Mouse (Mus musculus): ENCODE measurements around the gene Sbk3. TPM values are rescaled to one million over a fixed set of nuclear protein-coding genes. Genes with fewer than 3 reads are reported as not detected.
"Not testable (repeated sequence)": the region's sequence is repeated elsewhere in the genome, so short reads cannot be mapped to it uniquely, and the experiment has no call there.

Gene Sbk3
- polyA plus RNA-seq, 1 experiment: not detected

- Histone ChIP-seq H3K4me3 (ENCODE audit: insufficient read depth, low read length) (peak within 1 kb of the TSS; percentile 90), H3K4me1 (ENCODE audit: control insufficient read depth, insufficient read depth, low read length) (peaks cover 2% of the 10 kb centered on the region; the same call in 1 of the 2 replicates), H3K27ac (ENCODE audit: insufficient read depth, low read length) (peak within 1 kb of the TSS; percentile 99)
- TF ChIP-seq CTCF (IDR thresholded peaks at IDR 0.05; ENCODE audit: borderline replicate concordance, insufficient read depth, low read length) (no peak), POLR2A (IDR thresholded peaks at IDR 0.05; ENCODE audit: low read depth, low read length) (peak; percentile 12; the same call in 1 of the 2 replicates)
Measured at GRCm38 (mm10) chr7:5014251-5015117, 43.5 kb upstream of the Sbk3 start, which contains the start of the genes Zfp524 and Fiz1. TSS of gene Zfp524 (plus strand) at chr7:5014415. TSS of gene Fiz1 (minus strand) at chr7:5014697.

- TF ChIP-seq POLR2A (IDR thresholded peaks at IDR 0.05; ENCODE audit: low read depth, low read length) (no peak), CTCF (IDR thresholded peaks at IDR 0.05; ENCODE audit: borderline replicate concordance, insufficient read depth, low read length) (no peak)
- H3K4me1 ChIP-seq (ENCODE audit: control insufficient read depth, insufficient read depth, low read length): no peaks in the 10 kb centered on the region
- H3K27ac ChIP-seq (ENCODE audit: insufficient read depth, low read length): no peak overlapping the region
- H3K4me3 ChIP-seq (ENCODE audit: insufficient read depth, low read length): no peak overlapping the region
Measured at GRCm38 (mm10) chr7:5012681-5013513, 41.9 kb upstream of the Sbk3 start.

- Histone ChIP-seq H3K4me1 (ENCODE audit: control insufficient read depth, insufficient read depth, low read length) (no peaks in the 10 kb centered on the region), H3K4me3 (ENCODE audit: insufficient read depth, low read length) (no peak overlapping the region), H3K27ac (ENCODE audit: insufficient read depth, low read length) (no peak overlapping the region)
- no peak for TF ChIP-seq POLR2A (IDR thresholded peaks at IDR 0.05; ENCODE audit: low read depth, low read length)
- no peak for TF ChIP-seq CTCF (IDR thresholded peaks at IDR 0.05; ENCODE audit: borderline replicate concordance, insufficient read depth, low read length)
Measured at GRCm38 (mm10) chr7:5008229-5008628, 37.3 kb upstream of the Sbk3 start.

GRCm38 (mm10) chr7:5002876-5003275 is 31.9 kb upstream of the Sbk3 start:
- not testable (repeated sequence) for H3K4me1 ChIP-seq (ENCODE audit: control insufficient read depth, insufficient read depth, low read length); H3K27ac ChIP-seq (ENCODE audit: insufficient read depth, low read length); H3K4me3 ChIP-seq (ENCODE audit: insufficient read depth, low read length)

- no peak overlapping the region for H3K4me3 ChIP-seq (ENCODE audit: insufficient read depth, low read length)
- H3K4me1 ChIP-seq (ENCODE audit: control insufficient read depth, insufficient read depth, low read length): no peaks in the 10 kb centered on the region
- TF ChIP-seq POLR2A (IDR thresholded peaks at IDR 0.05; ENCODE audit: low read depth, low read length) (no peak), CTCF (IDR thresholded peaks at IDR 0.05; ENCODE audit: borderline replicate concordance, insufficient read depth, low read length) (no peak)
- no peak overlapping the region for H3K27ac ChIP-seq (ENCODE audit: insufficient read depth, low read length)
Measured at GRCm38 (mm10) chr7:4999876-5000275, 28.9 kb upstream of the Sbk3 start.

GRCm38 (mm10) chr7:4996934-4997333 is 26.0 kb upstream of the Sbk3 start:
- Histone ChIP-seq H3K4me3 (ENCODE audit: insufficient read depth, low read length) (peak overlapping the region; percentile 51), H3K4me1 (ENCODE audit: control insufficient read depth, insufficient read depth, low read length) (no peaks in the 10 kb centered on the region), H3K27ac (ENCODE audit: insufficient read depth, low read length) (peak overlapping the region; percentile 58)
- TF ChIP-seq POLR2A (IDR thresholded peaks at IDR 0.05; ENCODE audit: low read depth, low read length) (no peak), CTCF (IDR thresholded peaks at IDR 0.05; ENCODE audit: borderline replicate concordance, insufficient read depth, low read length) (no peak)

GRCm38 (mm10) chr7:4996003-4996895 is 25.3 kb upstream of the Sbk3 start, which contains the start of gene Zfp579:
TSS of gene Zfp579 (minus strand) at chr7:4996158.
- Histone ChIP-seq H3K27ac (ENCODE audit: insufficient read depth, low read length) (peak within 1 kb of the TSS; percentile 58), H3K4me3 (ENCODE audit: insufficient read depth, low read length) (peak within 1 kb of the TSS; percentile 74), H3K4me1 (ENCODE audit: control insufficient read depth, insufficient read depth, low read length) (no peaks in the 10 kb centered on the region)
- TF ChIP-seq CTCF (IDR thresholded peaks at IDR 0.05; ENCODE audit: borderline replicate concordance, insufficient read depth, low read length) (no peak), POLR2A (IDR thresholded peaks at IDR 0.05; ENCODE audit: low read depth, low read length) (peak; percentile 72)

GRCm38 (mm10) chr7:4995268-4996002 is 24.5 kb upstream of the Sbk3 start:
- no peaks in the 10 kb centered on the region for H3K4me1 ChIP-seq (ENCODE audit: control insufficient read depth, insufficient read depth, low read length)
- H3K4me3 ChIP-seq (ENCODE audit: insufficient read depth, low read length): peak overlapping the region; percentile 74
- TF ChIP-seq CTCF (IDR thresholded peaks at IDR 0.05; ENCODE audit: borderline replicate concordance, insufficient read depth, low read length) (no peak), POLR2A (IDR thresholded peaks at IDR 0.05; ENCODE audit: low read depth, low read length) (no peak)
- no peak overlapping the region for H3K27ac ChIP-seq (ENCODE audit: insufficient read depth, low read length)
